Mouse (Mus musculus): ENCODE results near the gene C2cd5. TPM values are rescaled to one million over a fixed set of nuclear protein-coding genes. Genes with fewer than 3 reads are reported as not detected.

Gene C2cd5
- total and polyA plus RNA-seq, 3 experiments, result 16.2 to 47.6 (median 30.5) TPM

- no peak for DNase-seq (ENCODE audit: low read depth, low spot score)
- no peaks in the 10 kb centered on the region for H3K36me3 ChIP-seq (ENCODE audit: control insufficient read depth in 1 of 2, insufficient read depth in 2 of 2, low read length in 2 of 2)
- no peak overlapping the region for H3K27ac ChIP-seq (ENCODE audit: control insufficient read depth, low read depth, low read length)
- peaks cover 0 to 3% of the 10 kb centered on the region in 2 experiments; a peak in 1 of 4 replicates for H3K4me1 ChIP-seq (ENCODE audit: control insufficient read depth in 1 of 2, insufficient read depth in 2 of 2, low read length in 2 of 2)
- H3K9me3 ChIP-seq (replicated peaks; ENCODE audit: insufficient read depth, low read length), result no peaks in the 10 kb centered on the region
- no peaks in the 10 kb centered on the region for H3K79me2 ChIP-seq (ENCODE audit: control insufficient read depth, insufficient read depth, low read length, poor library complexity)
- no peak overlapping the region for H3K4me3 ChIP-seq (ENCODE audit: control insufficient read depth in 1 of 2, insufficient read depth in 1 of 2, low read depth in 2 of 2, low read length in 2 of 2)
- H3K9ac ChIP-seq (ENCODE audit: control insufficient read depth, low read depth, low read length, poor library complexity, severe bottlenecking), result no peak overlapping the region
- TF ChIP-seq USF1 (IDR thresholded peaks at IDR 0.05; ENCODE audit: low read depth, low read length), result no peak
- H3K27me3 ChIP-seq (ENCODE audit: control insufficient read depth in 1 of 2, insufficient read depth in 2 of 2, low read length in 2 of 2), result peaks cover 0 to 2% of the 10 kb centered on the region in 2 experiments
Measured at GRCm38 (mm10) chr6:142996887-142997286, 103.1 kb downstream of the C2cd5 start.

GRCm38 (mm10) chr6:142995567-142995966 lies 104.4 kb downstream of the C2cd5 start:
- TF ChIP-seq MYB (IDR thresholded peaks at IDR 0.05; ENCODE audit: low read depth, low read length) (no peak), ZNF384 (IDR thresholded peaks at IDR 0.05; ENCODE audit: low read depth, low read length) (no peak), ZMIZ1 (IDR thresholded peaks at IDR 0.05; ENCODE audit: low read depth, low read length) (no peak), GABPA (IDR thresholded peaks at IDR 0.05; ENCODE audit: low read depth, low read length) (no peak), MAX (IDR thresholded peaks at IDR 0.05; ENCODE audit: low read length) (no peak), ZKSCAN1 (IDR thresholded peaks at IDR 0.05; ENCODE audit: low read depth, low read length) (no peak), NELFE (IDR thresholded peaks at IDR 0.05; ENCODE audit: low read depth, low read length) (no peak), HCFC1 (IDR thresholded peaks at IDR 0.05; ENCODE audit: low read depth, low read length) (no peak), ELF1 (IDR thresholded peaks at IDR 0.05; ENCODE audit: low read depth, low read length) (no peak), USF1 (IDR thresholded peaks at IDR 0.05; ENCODE audit: low read depth, low read length) (no peak), KAT2A (conservative IDR thresholded peaks at IDR 0.05; ENCODE audit: low read depth, low read length) (no peak), EP300 (IDR thresholded peaks at IDR 0.05; ENCODE audit: low read depth in 1 of 2, low read length in 2 of 2) (no peak), CHD2 (IDR thresholded peaks at IDR 0.05; ENCODE audit: low read length) (no peak), MAZ (IDR thresholded peaks at IDR 0.05; ENCODE audit: low read depth, low read length) (no peak), USF2 (IDR thresholded peaks at IDR 0.05; ENCODE audit: borderline replicate concordance in 1 of 2, insufficient read depth in 1 of 2, low read depth in 1 of 2, low read length in 2 of 2) (no peak), NRF1 (IDR thresholded peaks at IDR 0.05; ENCODE audit: insufficient read depth, low read depth, low read length, poor library complexity, severe bottlenecking) (no peak), CTCF (IDR thresholded peaks at IDR 0.05 in 2 of 3, conservative IDR thresholded peaks at IDR 0.05 in 1 of 3; ENCODE audit: control insufficient read depth in 1 of 3, insufficient read depth in 1 of 3, low read depth in 2 of 3, low read length in 3 of 3, poor library complexity in 1 of 3, severe bottlenecking in 1 of 3) (no peak), MYC (IDR thresholded peaks at IDR 0.05; ENCODE audit: low read depth, low read length) (no peak), BHLHE40 (IDR thresholded peaks at IDR 0.05; ENCODE audit: borderline replicate concordance, low read depth, low read length) (no peak), MAFK (IDR thresholded peaks at IDR 0.05; ENCODE audit: borderline replicate concordance, low read depth, low read length) (no peak)
- DNase-seq (ENCODE audit: low read depth, low spot score), result peak; percentile 13
- H3K4me3 ChIP-seq (ENCODE audit: control insufficient read depth in 1 of 2, insufficient read depth in 1 of 2, low read depth in 2 of 2, low read length in 2 of 2), result no peak overlapping the region

More at GRCm38 (mm10) chr6:142995567-142995966, 104.4 kb downstream of the C2cd5 start:
- Histone ChIP-seq H3K9ac (ENCODE audit: control insufficient read depth, low read depth, low read length, poor library complexity, severe bottlenecking) (no peak overlapping the region), H3K27ac (ENCODE audit: control insufficient read depth, low read depth, low read length) (no peak overlapping the region), H3K79me2 (ENCODE audit: control insufficient read depth, insufficient read depth, low read length, poor library complexity) (no peaks in the 10 kb centered on the region), H3K4me1 (ENCODE audit: control insufficient read depth in 1 of 2, insufficient read depth in 2 of 2, low read length in 2 of 2) (peaks cover 0 to 3% of the 10 kb centered on the region in 2 experiments; a peak in 1 of 4 replicates), H3K36me3 (ENCODE audit: control insufficient read depth in 1 of 2, insufficient read depth in 2 of 2, low read length in 2 of 2) (no peaks in the 10 kb centered on the region), H3K27me3 (ENCODE audit: control insufficient read depth in 1 of 2, insufficient read depth in 2 of 2, low read length in 2 of 2) (peaks cover 0 to 2% of the 10 kb centered on the region in 2 experiments), H3K9me3 (replicated peaks; ENCODE audit: insufficient read depth, low read length) (no peaks in the 10 kb centered on the region)
